Mouse (Mus musculus): ENCODE results near the gene Lman1l. TPM values are rescaled to one million over a fixed set of nuclear protein-coding genes. Genes with fewer than 3 reads are reported as not detected.
A peak's percentile ranks its signal among the peaks of the same experiment; 100 is the strongest.

The Lman1l gene
- total RNA-seq (2017), result not detected in 3 replicates

- ATAC-seq (replicated peaks; ENCODE audit: insufficient number of reproducible peaks, low FRiP score, low TSS enrichment, poor library complexity, severe bottlenecking), result no peak
Measured at GRCm38 (mm10) chr9:57620674-57621073, at the start of gene Lman1l. TSS of gene Lman1l (minus strand) at chr9:57620774.

- ATAC-seq (replicated peaks; ENCODE audit: insufficient number of reproducible peaks, low FRiP score, low TSS enrichment, poor library complexity, severe bottlenecking), result no peak
Measured at GRCm38 (mm10) chr9:57669566-57669965, 49.0 kb upstream of the Lman1l start.

GRCm38 (mm10) chr9:57668277-57668676, 47.7 kb upstream of the Lman1l start:
- ATAC-seq (replicated peaks; ENCODE audit: insufficient number of reproducible peaks, low FRiP score, low TSS enrichment, poor library complexity, severe bottlenecking), result no peak

GRCm38 (mm10) chr9:57667817-57668216, 47.2 kb upstream of the Lman1l start:
- ATAC-seq (replicated peaks; ENCODE audit: insufficient number of reproducible peaks, low FRiP score, low TSS enrichment, poor library complexity, severe bottlenecking), result no peak

GRCm38 (mm10) chr9:57667136-57667535, 46.6 kb upstream of the Lman1l start:
- ATAC-seq (replicated peaks; ENCODE audit: insufficient number of reproducible peaks, low FRiP score, low TSS enrichment, poor library complexity, severe bottlenecking), result no peak

- no peak for ATAC-seq (replicated peaks; ENCODE audit: insufficient number of reproducible peaks, low FRiP score, low TSS enrichment, poor library complexity, severe bottlenecking)
Measured at GRCm38 (mm10) chr9:57666536-57666935, 46.0 kb upstream of the Lman1l start.

GRCm38 (mm10) chr9:57664616-57665015, 44.0 kb upstream of the Lman1l start:
- ATAC-seq (replicated peaks; ENCODE audit: insufficient number of reproducible peaks, low FRiP score, low TSS enrichment, poor library complexity, severe bottlenecking), result no peak

- ATAC-seq (replicated peaks; ENCODE audit: insufficient number of reproducible peaks, low FRiP score, low TSS enrichment, poor library complexity, severe bottlenecking), result no peak
Measured at GRCm38 (mm10) chr9:57661552-57661951, 41.0 kb upstream of the Lman1l start.

GRCm38 (mm10) chr9:57660501-57660900, 39.9 kb upstream of the Lman1l start:
- no peak for ATAC-seq (replicated peaks; ENCODE audit: insufficient number of reproducible peaks, low FRiP score, low TSS enrichment, poor library complexity, severe bottlenecking)

GRCm38 (mm10) chr9:57659774-57660173, 39.2 kb upstream of the Lman1l start:
- peak; percentile 51; the same call in 1 of the 2 replicates for ATAC-seq (replicated peaks; ENCODE audit: insufficient number of reproducible peaks, low FRiP score, low TSS enrichment, poor library complexity, severe bottlenecking)

- no peak for ATAC-seq (replicated peaks; ENCODE audit: insufficient number of reproducible peaks, low FRiP score, low TSS enrichment, poor library complexity, severe bottlenecking)
Measured at GRCm38 (mm10) chr9:57658970-57659369, 38.4 kb upstream of the Lman1l start.

- ATAC-seq (replicated peaks; ENCODE audit: insufficient number of reproducible peaks, low FRiP score, low TSS enrichment, poor library complexity, severe bottlenecking), result no peak
Measured at GRCm38 (mm10) chr9:57657843-57658242, 37.3 kb upstream of the Lman1l start.

- ATAC-seq (replicated peaks; ENCODE audit: insufficient number of reproducible peaks, low FRiP score, low TSS enrichment, poor library complexity, severe bottlenecking), result no peak
Measured at GRCm38 (mm10) chr9:57656631-57657350, 36.2 kb upstream of the Lman1l start.

GRCm38 (mm10) chr9:57655749-57656148, 35.2 kb upstream of the Lman1l start:
- ATAC-seq (replicated peaks; ENCODE audit: insufficient number of reproducible peaks, low FRiP score, low TSS enrichment, poor library complexity, severe bottlenecking), result peak; percentile 64

- ATAC-seq (replicated peaks; ENCODE audit: insufficient number of reproducible peaks, low FRiP score, low TSS enrichment, poor library complexity, severe bottlenecking), result no peak
Measured at GRCm38 (mm10) chr9:57654966-57655365, 34.4 kb upstream of the Lman1l start.

GRCm38 (mm10) chr9:57653283-57653682, 32.7 kb upstream of the Lman1l start, which contains the start of gene Csk:
TSS of gene Csk (minus strand) at chr9:57653631.
- ATAC-seq (replicated peaks; ENCODE audit: insufficient number of reproducible peaks, low FRiP score, low TSS enrichment, poor library complexity, severe bottlenecking), result no peak

- no peak for ATAC-seq (replicated peaks; ENCODE audit: insufficient number of reproducible peaks, low FRiP score, low TSS enrichment, poor library complexity, severe bottlenecking)
Measured at GRCm38 (mm10) chr9:57652855-57653254, 32.3 kb upstream of the Lman1l start.

- peak; percentile 74 for ATAC-seq (replicated peaks; ENCODE audit: insufficient number of reproducible peaks, low FRiP score, low TSS enrichment, poor library complexity, severe bottlenecking)
Measured at GRCm38 (mm10) chr9:57652351-57652750, 31.8 kb upstream of the Lman1l start.

- ATAC-seq (replicated peaks; ENCODE audit: insufficient number of reproducible peaks, low FRiP score, low TSS enrichment, poor library complexity, severe bottlenecking), result peak; percentile 15
Measured at GRCm38 (mm10) chr9:57650786-57651311, 30.3 kb upstream of the Lman1l start.

- peak; percentile 38 for ATAC-seq (replicated peaks; ENCODE audit: insufficient number of reproducible peaks, low FRiP score, low TSS enrichment, poor library complexity, severe bottlenecking)
Measured at GRCm38 (mm10) chr9:57650130-57650785, 29.7 kb upstream of the Lman1l start.
